Mouse (Mus musculus) bone marrow, adult 2 months (tissue): ENCODE measurements at regions not wholly inside any gene's neighbourhood (a gene's known extent, or its start where the extent isn't known, plus 50 kb on each side); places are given as distances from the start of the nearest gene placed in this dataset.

Experiments
- CTCF ChIP-seq: fragments of 200-500 bp; IDR thresholded peaks from 2 replicates; pipeline ENCODE4 v1.5.1; 2011; ENCODE audit warnings: low read length, control low read depth; ENCODE audit not compliant: control insufficient read depth, insufficient read depth
- POLR2A ChIP-seq: fragments of 200-500 bp; IDR thresholded peaks from 2 replicates; pipeline ENCODE4 v1.6.1; 2011; ENCODE audit warnings: low read depth, mild to moderate bottlenecking, control low read depth, low read length, borderline replicate concordance; ENCODE audit not compliant: control insufficient read depth

- TF ChIP-seq CTCF (no peak), POLR2A (no peak)
Measured at GRCm38 (mm10) chr9:83300044-83300443, 140.9 kb downstream of the Lca5 start.
